Mouse (Mus musculus): ENCODE results near the gene Azgp1.
"Not testable (repeated sequence)": the region's sequence is repeated elsewhere in the genome, so short reads cannot be mapped to it uniquely, and the experiment has no call there.

Azgp1 gene

GRCm38 (mm10) chr5:137981300-137981699 lies at the start of gene Azgp1:
TSS of gene Azgp1 (plus strand) at chr5:137981520.
- DNase-seq (ENCODE audit: low read depth, low spot score), result no peak

DNA sequence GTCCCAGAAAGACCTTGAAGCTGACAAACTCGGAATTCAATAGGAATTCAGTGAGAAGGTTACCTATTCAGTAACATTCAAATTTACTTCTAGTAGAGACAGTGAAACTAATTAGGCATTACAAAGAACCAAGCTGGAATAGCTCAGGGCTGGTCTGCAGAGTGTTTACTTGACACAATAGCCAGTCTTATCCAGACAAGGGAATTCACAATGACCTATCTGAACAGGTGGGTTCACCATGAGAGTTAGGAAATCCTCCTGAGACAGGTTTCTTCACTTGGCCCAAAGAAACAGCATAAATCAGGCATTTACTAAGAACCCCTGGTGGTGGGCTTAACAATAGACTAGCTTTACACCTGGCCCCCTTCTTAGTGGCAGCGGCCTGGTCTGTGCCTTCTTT lies 47.4 kb upstream of the Azgp1 start:
- not testable (repeated sequence) for DNase-seq (ENCODE audit: low read depth, low spot score)

DNA sequence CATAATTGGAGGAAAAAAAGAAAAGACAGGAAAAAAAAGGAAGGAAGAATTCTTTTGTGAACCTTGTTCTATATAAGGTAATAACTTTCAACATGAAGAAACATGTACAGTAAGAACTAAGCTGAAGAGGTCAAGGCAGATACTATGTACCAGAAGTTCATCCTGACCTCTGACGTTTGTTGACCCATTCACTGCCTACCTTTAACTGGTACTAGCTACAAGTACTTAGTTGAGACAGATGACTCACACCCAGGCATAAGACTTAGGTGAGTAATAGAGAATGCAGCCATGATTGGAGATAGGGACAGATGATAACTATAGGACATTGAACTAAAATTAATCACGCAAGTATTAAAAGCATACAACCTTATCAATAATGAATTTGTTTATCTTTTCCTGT lies 44.8 kb upstream of the Azgp1 start:
- DNase-seq (ENCODE audit: low read depth, low spot score), result no peak

DNA sequence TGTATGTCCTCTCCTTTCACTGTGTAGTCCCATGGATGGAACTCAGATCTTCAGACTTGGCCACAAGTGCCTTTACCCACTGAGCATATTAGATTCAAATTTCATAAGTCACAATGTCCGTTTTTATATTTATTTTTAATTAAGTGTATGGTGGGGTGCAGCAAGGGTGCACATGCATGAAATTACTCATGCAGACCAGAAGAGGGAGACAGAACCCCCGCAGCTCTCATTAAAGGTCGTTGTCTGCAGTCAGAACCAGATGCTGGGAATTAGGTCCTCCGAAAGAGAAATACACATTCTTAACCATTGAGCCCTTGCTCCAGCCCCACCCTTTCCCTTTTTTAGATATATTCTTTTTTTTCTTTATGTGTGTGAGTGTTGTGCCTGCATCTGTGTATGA lies 44.1 kb upstream of the Azgp1 start:
- no peak for DNase-seq (ENCODE audit: low read depth, low spot score)

GRCm38 (mm10) chr5:137940948-137941347 lies 40.4 kb upstream of the Azgp1 start:
- DNase-seq (ENCODE audit: low read depth, low spot score), result no peak

DNA sequence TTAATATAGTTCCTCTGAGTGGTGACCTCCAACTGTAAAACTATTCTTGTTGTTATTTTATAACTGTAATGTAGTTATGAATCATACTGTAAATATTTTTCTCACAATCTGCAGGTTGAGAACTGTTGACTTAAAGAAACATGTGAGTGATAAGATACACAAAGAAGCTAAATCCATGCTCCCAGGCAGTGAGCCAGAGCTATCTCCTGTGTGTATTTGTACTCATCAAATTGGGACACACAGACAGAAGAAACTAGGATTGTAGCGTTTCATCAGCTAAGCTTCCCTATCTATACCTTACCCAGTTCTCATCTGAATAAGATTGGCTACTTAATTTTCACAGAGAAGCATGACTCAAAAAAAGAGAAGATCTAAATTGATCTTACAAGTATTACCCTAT lies 38.2 kb upstream of the Azgp1 start:
- no peak for DNase-seq (ENCODE audit: low read depth, low spot score)

GRCm38 (mm10) chr5:137947303-137947702 lies 34.0 kb upstream of the Azgp1 start:
- no peak for DNase-seq (ENCODE audit: low read depth, low spot score)

DNA sequence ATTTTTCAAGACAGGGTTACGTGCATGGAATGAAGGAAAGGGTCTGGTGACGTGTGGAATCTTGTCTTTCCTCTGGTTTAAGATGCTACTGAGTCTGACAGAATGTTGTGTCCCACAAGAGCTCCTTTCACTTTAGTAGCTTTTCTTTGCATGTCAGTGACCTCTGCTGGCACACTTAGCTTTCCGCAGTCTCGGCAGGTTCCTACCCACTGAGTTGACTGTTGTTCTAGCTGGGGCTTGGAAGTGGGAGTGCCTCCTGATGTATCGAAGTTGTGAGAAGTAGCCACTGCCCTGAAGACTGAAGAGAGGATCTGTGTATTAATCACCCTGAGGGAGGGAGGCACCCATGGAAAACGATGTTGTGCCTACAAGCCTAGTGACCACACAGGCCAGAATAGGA lies 30.1 kb upstream of the Azgp1 start:
- DNase-seq (ENCODE audit: low read depth, low spot score), result no peak

DNA sequence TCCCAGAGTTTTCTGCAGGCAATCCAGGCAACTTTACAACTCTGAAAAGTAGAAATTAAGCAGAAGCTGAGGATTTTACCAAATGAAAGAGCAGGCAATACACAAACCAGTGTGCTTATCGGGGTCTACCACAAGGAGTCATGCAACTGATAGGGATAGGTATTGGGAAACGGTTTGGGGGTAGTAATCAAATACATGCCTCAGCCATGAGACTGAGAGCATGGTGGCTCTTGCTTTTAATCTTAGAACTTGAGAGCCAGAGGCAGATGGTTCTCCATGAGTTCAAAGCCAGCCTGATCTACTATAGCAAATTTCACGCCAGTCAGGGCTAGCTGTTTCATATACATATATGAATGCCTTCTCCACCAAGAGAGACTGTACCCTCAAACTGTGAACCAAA lies 24.9 kb upstream of the Azgp1 start:
- no peak for DNase-seq (ENCODE audit: low read depth, low spot score)

DNA sequence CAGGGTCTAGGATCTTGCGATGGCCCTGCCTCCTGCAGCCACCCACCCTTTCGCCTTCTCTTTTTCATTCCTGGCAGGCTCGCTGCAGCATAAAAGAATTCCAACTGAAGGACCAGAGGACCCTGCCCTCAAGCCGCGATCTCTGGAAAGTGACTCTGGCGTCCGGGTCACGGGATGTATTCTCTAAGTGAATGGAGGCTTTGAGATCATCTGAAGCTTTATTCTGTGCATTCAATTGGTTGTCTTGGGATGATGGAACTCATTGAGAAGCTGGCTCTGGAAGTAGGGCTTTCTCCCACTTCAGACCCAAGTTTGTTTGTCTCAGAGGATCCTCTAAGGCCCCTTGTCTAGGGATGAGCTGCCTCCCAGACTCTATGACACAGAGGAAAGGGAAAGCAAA lies 18.4 kb upstream of the Azgp1 start, which contains the start of gene Gjc3:
Gene Gjc3 (minus strand): TSS at position 154 of the 400 bp plus-strand sequence.
- DNase-seq (ENCODE audit: low read depth, low spot score), result no peak

DNA sequence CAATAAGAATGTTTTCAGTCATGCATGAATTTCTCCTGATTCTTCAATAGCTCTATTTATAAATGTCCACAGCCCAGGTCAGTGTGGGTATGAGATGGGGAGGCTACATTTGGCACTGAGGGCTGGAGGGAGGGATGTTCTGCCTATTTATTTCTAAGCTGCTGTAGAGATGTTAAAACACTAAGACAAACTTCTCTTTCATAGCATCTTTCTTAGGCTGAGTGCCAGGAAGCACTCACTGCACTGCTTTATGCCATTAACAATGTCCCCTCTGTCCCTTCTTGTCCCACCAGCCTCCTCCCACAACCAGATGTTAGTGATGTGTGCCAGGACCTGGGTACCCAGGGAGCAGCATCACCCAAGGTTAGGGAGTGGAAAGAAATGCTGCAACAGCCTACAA lies 14.8 kb upstream of the Azgp1 start:
- no peak for DNase-seq (ENCODE audit: low read depth, low spot score)

DNA sequence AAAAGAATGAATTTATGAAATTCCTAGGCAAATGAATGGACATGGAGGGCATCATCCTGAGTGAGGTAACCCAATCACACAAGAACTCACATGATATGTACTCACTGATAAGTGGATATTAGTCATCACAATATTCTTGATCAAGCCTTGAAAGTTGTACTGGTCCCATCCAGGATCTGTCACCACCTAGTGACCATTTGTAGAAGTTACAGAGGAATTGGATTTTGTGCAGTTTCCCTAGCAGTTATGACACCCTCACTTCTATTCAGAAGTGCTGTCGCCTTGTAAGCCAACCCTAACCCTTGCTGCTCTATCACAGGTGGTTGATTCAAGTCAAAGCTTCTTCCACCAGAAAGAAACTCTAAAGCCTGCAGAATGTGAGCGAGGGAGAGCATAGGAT lies 8.2 kb upstream of the Azgp1 start:
- DNase-seq (ENCODE audit: low read depth, low spot score), result no peak

- DNase-seq (ENCODE audit: low read depth, low spot score), result no peak
These were observed 7.6 kb upstream of the Azgp1 start for GRCm38 (mm10) chr5:137973738-137974137.

GRCm38 (mm10) chr5:137974724-137975123 lies 6.6 kb upstream of the Azgp1 start:
- no peak for DNase-seq (ENCODE audit: low read depth, low spot score)

GRCm38 (mm10) chr5:137975434-137975833 lies 5.9 kb upstream of the Azgp1 start:
- no peak for DNase-seq (ENCODE audit: low read depth, low spot score)

GRCm38 (mm10) chr5:137977291-137977690 lies 4.0 kb upstream of the Azgp1 start:
- DNase-seq (ENCODE audit: low read depth, low spot score), result no peak

- no peak for DNase-seq (ENCODE audit: low read depth, low spot score)
These were observed 2.2 kb upstream of the Azgp1 start for GRCm38 (mm10) chr5:137979081-137979480.

- no peak for DNase-seq (ENCODE audit: low read depth, low spot score)
These were observed 5.0 kb downstream of the Azgp1 start for GRCm38 (mm10) chr5:137986351-137986750.

GRCm38 (mm10) chr5:138009437-138009836 lies 28.1 kb downstream of the Azgp1 start:
- DNase-seq (ENCODE audit: low read depth, low spot score), result no peak

- DNase-seq (ENCODE audit: low read depth, low spot score), result no peak
These were observed 31.1 kb downstream of the Azgp1 start for GRCm38 (mm10) chr5:138012382-138012781.

GRCm38 (mm10) chr5:138016530-138016929 lies 35.2 kb downstream of the Azgp1 start:
- DNase-seq (ENCODE audit: low read depth, low spot score), result no peak

DNA sequence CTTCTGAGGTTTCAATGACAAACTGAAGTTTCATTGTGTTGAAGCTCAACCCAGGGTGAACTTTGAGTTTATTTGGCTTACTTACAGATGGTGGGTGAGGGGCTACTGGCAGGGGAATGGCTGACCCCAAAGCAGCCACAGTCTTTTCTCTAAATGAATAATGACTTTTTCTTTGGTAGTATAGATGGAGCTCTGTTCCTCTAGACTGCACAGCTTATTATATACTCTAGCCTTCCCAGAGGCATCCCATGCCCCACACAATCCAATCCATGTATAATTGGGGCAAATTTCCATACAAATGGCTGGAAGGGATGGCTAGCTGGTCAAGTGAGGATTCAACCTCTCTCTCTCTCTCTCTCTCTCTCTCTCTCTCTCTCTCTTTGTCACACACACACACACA lies 35.7 kb downstream of the Azgp1 start:
- DNase-seq (ENCODE audit: low read depth, low spot score), result no peak

DNA sequence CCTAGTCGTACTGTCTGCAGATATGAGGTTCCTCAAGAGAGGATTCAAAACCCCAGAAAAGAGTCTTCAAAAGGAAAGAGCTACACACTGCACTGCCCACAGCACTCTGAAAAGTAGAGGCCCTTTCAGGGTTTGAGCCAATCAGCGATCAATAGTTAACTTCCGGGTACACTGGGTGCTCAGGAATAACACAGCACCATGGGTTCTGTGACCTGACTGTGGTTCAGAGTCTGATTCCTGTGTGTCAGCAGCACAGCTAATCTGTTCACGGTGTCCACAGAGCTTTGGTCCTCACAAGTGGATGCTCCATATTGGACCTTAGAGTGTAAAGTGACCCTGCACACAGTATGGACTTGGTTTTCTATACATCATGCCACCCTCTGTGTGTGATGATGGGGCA lies 38.3 kb downstream of the Azgp1 start:
- not testable (repeated sequence) for DNase-seq (ENCODE audit: low read depth, low spot score)

GRCm38 (mm10) chr5:138020961-138021479 lies 39.7 kb downstream of the Azgp1 start, which contains the start of the genes Smok3a and Smok3b:
TSS of gene Smok3a (plus strand) at chr5:138021261.
TSS of gene Smok3b (plus strand) at chr5:138021429.
- DNase-seq (ENCODE audit: low read depth, low spot score), result not testable (repeated sequence)
